Mouse (Mus musculus) left cerebral cortex, adult 2 months (tissue): ENCODE data around the gene Dnaaf3. TPM values are rescaled to one million over a fixed set of nuclear protein-coding genes. Genes with fewer than 3 reads are reported as not detected.
"Not testable (repeated sequence)": the region's sequence is repeated elsewhere in the genome, so short reads cannot be mapped to it uniquely, and the experiment has no call there.

Source experiments
- DNase-seq, 2 experiments: peaks; one replicate each; pipeline ENCODE4 v3.0.0; 2021 to 2022; ENCODE audit warnings: low spot score in 2 of 2, mixed read lengths in 1 of 2; ENCODE audit errors: extremely low spot score in 1 of 2
- H3K27ac ChIP-seq: fragments of 200-600 bp; 2 replicates; pipeline ENCODE4 v1.8.1; 2022
- H3K4me3 ChIP-seq: fragments of 200-600 bp; 2 replicates; pipeline ENCODE4 v1.8.1; 2022
- CTCF ChIP-seq: fragments of 200-600 bp; IDR thresholded peaks from 2 replicates; pipeline ENCODE4 v1.8.1; 2022; ENCODE audit warnings: antibody characterized with exemption, mild to moderate bottlenecking, moderate library complexity
- intact Hi-C: fragments of 180-260 bp; cut with DNase I; formaldehyde crosslinking; loops from one replicate; pipeline ENCODE4 v1.15.1; 2025
- long read RNA-seq, 2 experiments: library from polyadenylated mRNA; stranded (forward); transcript quantifications; one replicate each; pipeline ENCODE4 v2.0.0; 2021; ENCODE audit warnings: borderline mapping rate in 2 of 2
- total RNA-seq, 2 experiments: library from RNA; stranded (reverse); gene quantifications; 2 replicates each; pipeline ENCODE4 v1.2.3; 2021

The Dnaaf3 gene
- total RNA-seq: under 1 TPM; 0.20 to 0.49 TPM
- long read RNA-seq, experiment 1: 0 reads
- long read RNA-seq, experiment 2: 0 reads

DNA sequence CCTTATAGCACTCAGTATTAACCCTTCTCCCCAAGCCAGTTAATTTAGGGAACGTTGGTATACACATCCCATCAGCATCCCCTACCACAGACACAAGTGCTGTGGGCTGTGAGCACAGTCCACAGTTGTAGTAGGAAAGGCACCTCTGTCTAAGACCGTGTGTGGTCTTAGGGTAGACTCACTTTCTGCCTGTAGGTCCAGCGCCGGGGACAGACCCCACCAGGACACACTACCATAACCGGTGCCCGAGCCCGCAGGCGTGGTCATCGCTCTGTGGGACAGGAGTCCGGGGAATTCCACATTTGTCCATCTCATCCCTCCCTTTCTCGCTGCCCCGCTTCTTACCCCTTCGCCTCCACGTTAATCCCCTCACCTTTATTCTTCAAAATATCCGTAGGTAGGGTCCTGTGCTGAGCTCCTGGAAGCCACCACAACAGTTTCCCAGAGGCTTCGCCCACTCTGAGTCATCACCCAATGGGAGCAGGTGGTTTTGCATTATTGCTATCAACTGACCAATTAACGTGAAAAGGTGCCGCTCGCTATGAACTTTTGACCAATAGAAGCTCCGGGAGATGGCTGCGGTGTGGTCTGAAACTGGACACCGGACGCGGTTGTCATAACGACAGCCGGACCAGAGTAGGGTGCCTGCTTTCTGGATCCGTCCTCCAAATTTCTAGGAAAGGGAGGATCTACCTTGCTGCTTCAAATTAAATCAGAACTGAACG, at the start of gene Dnaaf3:
Gene Dnaaf3 (minus strand): TSS at position 449 of the 725 bp plus-strand sequence.
- H3K27ac ChIP-seq: no peak within 1 kb of the TSS
- no peak for TF ChIP-seq CTCF
- no peak for DNase-seq
- intact Hi-C loops: no loop called here
- H3K4me3 ChIP-seq: no peak within 1 kb of the TSS

- H3K4me3 ChIP-seq, H3K27ac ChIP-seq, DNase-seq, intact Hi-C loops: not testable (repeated sequence)
Observed at GRCm38 (mm10) chr7:4581481-4581880, 49.2 kb upstream of the Dnaaf3 start.

DNA sequence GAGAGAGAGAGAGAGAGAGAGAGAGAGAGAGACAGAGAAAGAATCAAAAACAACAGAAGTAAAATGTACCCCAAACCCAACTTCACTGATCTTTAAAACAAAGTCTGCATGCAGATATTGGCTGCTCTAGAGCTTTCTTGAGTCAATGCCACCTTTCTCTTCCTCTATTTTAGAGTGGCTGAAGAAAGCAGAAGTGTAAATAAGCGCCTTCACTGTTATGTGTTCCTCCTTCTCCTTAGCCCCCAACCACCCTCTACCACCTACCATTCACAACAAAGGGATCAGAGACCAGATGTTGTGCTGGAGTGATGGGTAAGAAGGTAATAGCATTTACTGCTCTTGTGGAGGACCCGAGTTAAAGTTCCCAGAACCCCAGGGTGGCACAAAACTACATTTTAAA, 40.1 kb upstream of the Dnaaf3 start:
- DNase-seq, H3K4me3 ChIP-seq, H3K27ac ChIP-seq, intact Hi-C loops: not testable (repeated sequence)

- intact Hi-C loops: loop anchor here (5.0 kb wide), 1 partner anchor 60 kb away; no protein-coding TSS in a partner anchor
- TF ChIP-seq CTCF: no peak; the same call in 1 of the 2 replicates
- Histone ChIP-seq H3K4me3 (no peak overlapping the region), H3K27ac (no peak overlapping the region)
- DNase-seq: no peak
Observed at GRCm38 (mm10) chr7:4562660-4563059, 30.4 kb upstream of the Dnaaf3 start.

DNA sequence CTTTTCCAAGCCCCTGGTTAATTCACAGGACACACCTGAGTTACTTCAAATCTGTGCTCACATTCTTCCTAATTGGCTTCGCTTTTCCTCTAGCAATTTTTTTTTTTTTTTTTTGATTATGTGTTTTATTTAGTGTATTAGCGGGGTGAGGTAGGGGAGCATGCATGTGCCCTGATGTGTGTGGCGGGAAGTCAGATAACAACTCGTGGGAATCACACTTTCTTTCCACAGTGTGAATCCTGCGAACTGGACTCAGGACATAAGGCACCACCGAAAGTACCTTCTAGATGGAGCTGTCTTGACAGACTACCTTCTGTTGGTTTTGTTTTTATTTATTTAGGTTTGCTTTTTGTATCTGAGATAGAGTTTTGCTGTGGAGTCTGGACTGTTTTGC, 24.9 kb upstream of the Dnaaf3 start:
- H3K27ac ChIP-seq: no peak overlapping the region
- H3K4me3 ChIP-seq: no peak overlapping the region
- intact Hi-C loops: loop anchor here (5.0 to 10.0 kb wide), 4 partner anchors 235 to 498 kb away; partner anchors contain the start of genes Rpl28 and Zfp580
- no peak for DNase-seq
- no peak for TF ChIP-seq CTCF

DNA sequence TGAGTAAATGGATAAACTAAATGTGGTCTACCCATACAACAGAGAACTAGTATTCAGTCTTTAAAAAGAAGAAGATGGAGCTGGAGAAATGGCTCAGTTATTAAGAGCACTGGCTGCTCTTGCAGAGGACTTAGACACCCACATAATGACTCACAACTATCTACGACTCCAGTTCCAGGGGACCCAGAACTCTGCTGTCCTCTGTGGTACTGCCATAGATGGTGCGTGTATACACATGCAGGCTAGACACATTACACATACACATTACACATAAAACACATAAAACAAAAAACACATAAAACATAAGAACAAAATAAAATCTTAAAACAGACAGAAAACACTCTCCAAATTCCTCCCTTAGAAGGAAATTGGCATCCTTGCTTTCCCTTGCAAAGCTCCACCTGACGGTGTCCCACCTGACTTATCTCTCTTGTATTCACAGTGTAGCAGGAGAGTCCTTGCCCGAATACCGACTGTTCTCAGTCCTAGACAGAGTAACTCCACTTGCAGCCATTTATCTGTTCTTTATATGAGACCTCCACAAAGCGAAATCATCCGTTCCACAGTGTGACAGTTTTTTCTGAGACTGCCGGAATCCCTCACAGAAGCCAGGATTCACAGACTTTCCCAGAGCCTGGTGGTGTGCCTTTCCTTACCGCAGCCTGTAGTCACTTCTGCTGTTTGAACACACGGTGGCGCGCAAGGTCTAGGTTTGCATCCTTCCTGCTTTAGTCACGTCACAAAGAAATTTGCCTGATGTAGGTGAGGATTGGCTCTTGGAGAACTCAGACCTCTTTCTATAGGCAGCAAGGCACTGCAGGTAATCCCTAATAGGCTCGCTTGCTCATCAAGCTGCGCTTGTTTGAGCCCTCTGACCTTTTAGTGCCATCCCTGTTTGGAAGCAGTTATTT, 24.3 kb upstream of the Dnaaf3 start:
- intact Hi-C loops: loop anchor here (5.0 to 10.0 kb wide), 4 partner anchors 236 to 498 kb away; partner anchors contain the start of genes Rpl28 and Zfp580
- H3K27ac ChIP-seq: 0 out of 2 replicates have a peak overlapping the region, but pooled peaks have one; percentile 9
- peak; percentile 80 to 84 for DNase-seq
- no peak overlapping the region for H3K4me3 ChIP-seq
- TF ChIP-seq CTCF: peak; percentile 93

DNA sequence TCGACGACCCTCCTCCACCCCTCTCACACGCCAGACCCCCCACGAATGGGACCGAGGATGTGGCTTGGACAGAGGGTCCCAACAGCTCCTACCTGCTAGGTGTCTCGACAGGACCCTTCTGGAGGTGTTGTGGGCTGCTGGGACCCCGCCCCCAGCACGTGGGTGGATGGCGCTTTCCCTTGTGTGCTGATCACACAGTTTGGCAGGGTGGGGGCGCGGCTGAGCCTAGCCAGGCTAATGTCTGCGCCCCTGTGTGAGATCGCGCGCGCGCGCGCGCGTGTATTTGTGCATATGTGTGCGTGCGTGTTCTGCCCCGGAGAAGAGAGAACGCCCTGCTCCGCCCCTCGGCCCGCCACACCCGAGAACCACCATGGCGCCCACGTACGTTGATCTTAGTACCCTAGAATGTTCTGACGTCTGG, 15.0 kb upstream of the Dnaaf3 start, which contains the start of gene Syt5:
Gene Syt5 (minus strand): TSS at position 321 of the 421 bp plus-strand sequence.
- intact Hi-C loops: no loop called here
- no peak for TF ChIP-seq CTCF
- Histone ChIP-seq H3K27ac (peak within 1 kb of the TSS; percentile 97), H3K4me3 (peak within 1 kb of the TSS; percentile 67)
- peak; percentile 67 to 79 for DNase-seq

DNA sequence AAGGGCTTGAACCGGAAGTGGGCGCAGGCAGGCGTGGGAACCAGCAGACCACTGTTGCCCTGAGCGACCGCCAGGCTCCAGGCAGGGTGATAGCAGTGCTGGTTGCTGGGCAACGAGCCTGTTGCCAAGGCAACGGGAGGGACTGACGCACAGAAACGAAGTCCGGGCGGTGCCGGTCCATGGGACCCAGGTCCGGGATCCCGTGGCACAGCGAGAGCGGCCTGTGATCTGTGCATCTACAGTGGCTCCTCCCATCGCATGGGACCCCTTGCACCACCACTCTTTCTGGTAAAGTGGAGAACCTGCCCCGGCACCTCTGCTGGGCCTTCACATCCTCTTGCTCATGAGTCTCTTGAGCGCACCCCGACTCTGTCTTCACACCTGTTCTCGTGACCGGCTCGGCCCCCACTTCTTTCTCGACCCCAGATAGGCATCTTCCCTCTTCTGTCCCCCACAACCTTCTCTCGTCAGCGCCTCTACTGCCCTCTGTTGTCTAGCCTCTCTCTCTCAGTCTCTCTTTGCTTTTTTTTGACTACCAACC, 14.4 kb upstream of the Dnaaf3 start:
- intact Hi-C loops: no loop called here
- peak; percentile 95 to 98 for DNase-seq
- Histone ChIP-seq H3K4me3 (peak overlapping the region; percentile 67), H3K27ac (peak overlapping the region; percentile 97)
- no peak; the same call in 1 of the 2 replicates for TF ChIP-seq CTCF

DNA sequence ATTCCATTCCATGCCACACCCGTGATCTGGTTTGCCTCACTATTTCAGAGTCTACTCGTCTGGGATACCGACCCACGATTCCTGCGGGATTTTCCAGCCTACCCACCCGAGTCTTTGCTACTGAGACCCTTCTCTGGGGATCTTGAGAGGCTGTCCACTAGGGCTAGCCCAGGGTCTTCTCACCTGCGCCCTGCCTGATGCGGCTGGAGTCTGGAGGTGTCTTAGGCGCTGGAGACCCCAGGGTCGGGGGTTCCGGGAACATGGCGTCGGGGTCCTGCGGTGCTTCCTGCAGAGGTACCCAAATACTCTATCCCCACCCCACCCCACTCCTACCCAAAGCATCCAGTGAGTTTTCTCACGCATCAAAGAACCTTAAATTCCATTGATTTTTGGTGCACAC, 13.8 kb upstream of the Dnaaf3 start:
- H3K27ac ChIP-seq: peak overlapping the region; percentile 97
- intact Hi-C loops: no loop called here
- peak overlapping the region; percentile 67 for H3K4me3 ChIP-seq
- no peak for TF ChIP-seq CTCF
- DNase-seq: no peak

DNA sequence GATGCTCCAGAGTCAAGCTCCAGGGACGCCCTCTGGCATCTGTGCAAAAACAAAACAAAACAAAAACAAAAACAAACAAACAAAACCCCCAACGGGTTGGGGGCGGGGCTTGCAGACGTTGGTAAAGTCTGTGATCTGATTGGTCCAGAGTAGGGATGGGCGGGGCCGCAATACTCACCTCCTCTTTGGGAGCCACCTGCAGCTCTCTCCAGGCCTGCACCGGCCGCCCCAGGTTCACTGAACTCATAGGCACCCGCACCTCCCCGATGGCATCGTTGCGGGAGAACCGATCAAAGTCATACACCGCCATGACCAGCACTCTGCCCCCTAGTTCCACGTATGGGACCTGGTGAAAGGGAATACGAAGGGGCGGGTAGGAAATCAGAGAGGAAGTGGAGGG, 9.8 kb upstream of the Dnaaf3 start:
- H3K4me3 ChIP-seq: no peak overlapping the region
- intact Hi-C loops: no loop called here
- DNase-seq: no peak
- TF ChIP-seq CTCF: no peak
- no peak overlapping the region for H3K27ac ChIP-seq

GRCm38 (mm10) chr7:4541344-4541743, 9.1 kb upstream of the Dnaaf3 start:
- TF ChIP-seq CTCF: peak; percentile 29; the same call in 1 of the 2 replicates
- H3K4me3 ChIP-seq: no peak overlapping the region
- intact Hi-C loops: no loop called here
- DNase-seq: no peak
- H3K27ac ChIP-seq: no peak overlapping the region
